Mouse (Mus musculus) stomach, embryonic 14.5 days (tissue): ENCODE results near the gene Cacng2. TPM values are rescaled to one million over a fixed set of nuclear protein-coding genes. Genes with fewer than 3 reads are reported as not detected.

ENCODE experiments used
- ATAC-seq: fragments of 200-750 bp; cut with Nextera tagmentation; 2 replicates; pipeline ENCODE4 v1.8.0; 2017; ENCODE audit warnings: low read depth, moderate TSS enrichment; ENCODE audit not compliant: insufficient number of reproducible peaks, insufficient read depth, low FRiP score
- H3K27ac ChIP-seq: fragments of 300-500 bp; sonication (generic); 2 replicates; pipeline ENCODE4 v1.5.1; 2014; ENCODE audit warnings: mild to moderate bottlenecking, low read length, moderate library complexity, mixed read lengths
- H3K27me3 ChIP-seq: fragments of 300-500 bp; sonication (generic); 2 replicates; pipeline ENCODE4 v1.6.1; 2014; ENCODE audit warnings: low read length, control low read depth, mixed read lengths; ENCODE audit not compliant: control insufficient read depth, insufficient read depth
- H3K36me3 ChIP-seq: fragments of 300-500 bp; sonication (generic); 2 replicates; pipeline ENCODE4 v1.6.1; 2014; ENCODE audit warnings: mild to moderate bottlenecking, control low read depth, low read length, moderate library complexity, mixed read lengths; ENCODE audit not compliant: control insufficient read depth, insufficient read depth
- H3K4me1 ChIP-seq: fragments of 300-500 bp; sonication (generic); 2 replicates; pipeline ENCODE4 v1.6.1; 2014; ENCODE audit warnings: low read length, control low read depth, mixed read lengths; ENCODE audit not compliant: control insufficient read depth, insufficient read depth
- H3K4me2 ChIP-seq: fragments of 300-500 bp; sonication (generic); replicated peaks from 2 replicates; pipeline ENCODE4 v1.6.1; 2014; ENCODE audit warnings: low read depth, low read length, control low read depth
- H3K4me3 ChIP-seq: fragments of 300-500 bp; sonication (generic); 2 replicates; pipeline ENCODE4 v1.5.1; 2014; ENCODE audit warnings: low read depth, low read length, control low read depth
- H3K9ac ChIP-seq: fragments of 300-500 bp; sonication (generic); replicated peaks from 2 replicates; pipeline ENCODE4 v1.6.1; 2014; ENCODE audit warnings: low read depth, mild to moderate bottlenecking, control low read depth, low read length, moderate library complexity, mixed read lengths
- H3K9me3 ChIP-seq: fragments of 300-500 bp; sonication (generic); 2 replicates; pipeline ENCODE4 v1.6.1; 2016; ENCODE audit warnings: low read depth, low read length, control low read depth; ENCODE audit not compliant: control insufficient read depth
- WGBS: fragments of 180-500 bp; shearing (Covaris S2); extraction: QIAGEN DNeasy Blood & Tissue Kit; methylation state at CpG from one replicate; pipeline ENCODE4 v1.1.7; 2014; 5-methylcytosine and 5-hydroxymethylcytosine counted together
- polyA plus RNA-seq: library from polyadenylated mRNA; unstranded; fragments of >200 nt; fragmentation: Nextera tagmentation; extraction: Ambion mirVana; gene quantifications from 2 replicates; pipeline ENCODE4 v1.2.1, GENCODE M21; 2014

Cacng2 gene
- polyA plus RNA-seq, 1 experiment from 2014 or later, result 0.06 TPM

DNA sequence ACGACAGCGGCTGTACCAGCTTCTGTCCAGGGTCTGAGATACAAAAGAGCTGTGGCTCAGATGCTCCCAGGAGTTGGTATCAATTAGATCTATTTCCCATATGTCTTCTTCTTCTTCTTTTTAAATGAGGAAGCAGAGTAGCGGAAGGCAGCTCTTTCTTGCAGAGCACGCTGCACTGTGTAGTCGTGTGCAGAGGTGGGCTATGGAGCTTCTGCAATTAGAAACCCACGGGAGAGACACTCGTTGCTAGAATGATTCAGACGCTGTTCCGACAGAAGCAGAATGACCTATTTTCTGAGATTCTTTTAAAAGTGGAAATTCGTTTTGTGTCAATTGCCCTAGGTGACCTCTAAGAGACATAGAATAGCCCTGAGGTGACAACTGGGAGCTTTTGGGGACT is 69.1 kb downstream of the Cacng2 start:
- Histone ChIP-seq H3K27ac (no peak overlapping the region), H3K36me3 (no peaks in the 10 kb centered on the region), H3K4me2 (no peak overlapping the region), H3K27me3 (no peaks in the 10 kb centered on the region), H3K9ac (no peak overlapping the region), H3K4me1 (no peaks in the 10 kb centered on the region), H3K4me3 (no peak overlapping the region), H3K9me3 (no peaks in the 10 kb centered on the region)
- 85% methylated on average over 10 of the region's 10 CpGs for WGBS
- ATAC-seq, result no peak

DNA sequence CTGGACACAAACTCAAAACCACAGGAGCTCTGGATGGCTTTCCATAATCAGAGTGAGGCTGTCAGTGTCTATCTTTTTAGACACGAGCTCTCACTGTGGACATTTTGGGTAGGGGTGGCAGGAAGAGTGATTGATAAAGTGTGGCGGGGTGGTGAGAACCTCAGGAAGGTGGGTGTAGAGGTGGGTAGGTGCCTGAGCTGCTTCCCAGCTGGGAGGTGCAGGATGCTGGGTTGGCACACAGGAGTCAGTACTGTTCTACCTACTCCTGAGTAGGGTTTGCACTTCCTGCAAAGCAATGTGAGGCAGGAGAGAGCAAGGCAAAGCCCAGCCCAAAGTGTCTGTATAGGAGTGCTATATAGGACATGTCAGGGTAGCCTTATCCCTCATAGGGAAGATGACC is 69.9 kb downstream of the Cacng2 start:
- Histone ChIP-seq H3K36me3 (no peaks in the 10 kb centered on the region), H3K27me3 (no peaks in the 10 kb centered on the region), H3K9ac (no peak overlapping the region), H3K4me3 (no peak overlapping the region), H3K4me1 (no peaks in the 10 kb centered on the region), H3K4me2 (no peak overlapping the region), H3K9me3 (no peaks in the 10 kb centered on the region), H3K27ac (no peak overlapping the region)
- WGBS, result 81% methylated on average over 2 of the region's 2 CpGs
- no peak for ATAC-seq

DNA sequence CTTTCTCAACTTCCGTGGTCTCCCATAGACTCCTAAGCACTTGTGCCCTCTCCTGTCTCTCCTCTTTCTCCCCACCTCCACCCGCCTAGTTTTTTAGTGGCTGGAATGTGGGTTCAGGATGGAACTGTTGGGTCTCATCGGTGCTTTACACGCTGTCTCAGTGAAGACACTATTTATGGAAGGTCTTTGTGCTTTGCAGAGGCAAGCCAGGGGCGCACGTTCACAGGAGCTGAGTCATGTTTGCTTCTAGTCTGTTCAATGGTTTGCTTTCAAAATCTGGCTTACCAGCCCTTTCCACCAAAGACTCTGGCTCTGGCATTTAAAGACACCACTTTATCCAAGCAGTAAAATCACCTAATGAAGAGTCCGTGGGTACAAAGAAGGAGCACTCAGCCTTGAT is 74.0 kb downstream of the Cacng2 start:
- Histone ChIP-seq H3K36me3 (no peaks in the 10 kb centered on the region), H3K9ac (no peak overlapping the region), H3K9me3 (no peaks in the 10 kb centered on the region), H3K27ac (no peak overlapping the region), H3K4me3 (no peak overlapping the region), H3K4me2 (no peak overlapping the region), H3K27me3 (no peaks in the 10 kb centered on the region), H3K4me1 (no peaks in the 10 kb centered on the region)
- no peak for ATAC-seq
- WGBS, result 63% methylated on average over 7 of the region's 7 CpGs

DNA sequence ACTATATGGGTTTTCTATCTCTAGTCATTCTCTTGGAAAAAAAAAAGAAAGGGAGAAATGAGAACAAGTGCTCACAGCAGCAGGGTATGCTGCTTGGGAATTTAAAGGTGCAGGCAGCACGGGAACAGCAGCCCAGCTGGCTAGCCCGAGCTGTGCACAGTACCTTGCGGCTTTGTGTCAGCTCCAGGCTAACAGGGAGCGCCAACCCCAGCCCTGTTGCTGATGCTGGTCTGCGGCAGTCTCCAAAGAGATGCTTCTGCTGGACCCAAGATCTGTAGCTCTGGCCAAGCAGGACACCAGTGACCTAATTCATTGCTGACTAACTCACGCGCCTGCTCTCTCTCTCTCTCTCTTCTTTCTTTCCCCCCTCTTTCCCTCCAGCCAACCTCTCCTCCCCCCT is 74.5 kb downstream of the Cacng2 start:
- 71% methylated on average over 7 of the region's 7 CpGs for WGBS
- no peak overlapping the region for H3K4me3 ChIP-seq
- ATAC-seq, result no peak
- no peaks in the 10 kb centered on the region for H3K27me3 ChIP-seq
- H3K4me1 ChIP-seq, result no peaks in the 10 kb centered on the region
- no peak overlapping the region for H3K27ac ChIP-seq
- H3K9ac ChIP-seq, result no peak overlapping the region
- H3K36me3 ChIP-seq, result no peaks in the 10 kb centered on the region
- no peak overlapping the region for H3K4me2 ChIP-seq
- H3K9me3 ChIP-seq, result no peaks in the 10 kb centered on the region

DNA sequence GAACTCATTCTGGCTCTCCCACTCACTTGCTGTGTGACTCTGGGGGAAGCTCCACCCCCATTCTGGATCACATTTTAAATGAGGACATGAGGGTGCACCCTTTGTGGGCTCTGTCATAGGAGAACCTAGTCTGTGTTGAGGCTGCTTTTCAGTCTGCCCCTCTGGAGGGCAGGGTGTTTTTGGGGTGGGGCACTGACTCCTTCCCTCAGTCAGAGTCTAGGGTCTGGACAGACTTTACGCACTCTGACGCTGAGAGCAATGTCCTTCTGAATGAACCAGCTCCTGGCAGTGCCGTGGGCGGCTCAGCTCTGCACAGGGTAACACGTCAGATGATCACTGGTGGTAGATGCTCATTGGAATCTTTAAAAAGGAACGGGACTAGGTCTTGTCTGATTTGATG is 75.0 kb downstream of the Cacng2 start:
- Histone ChIP-seq H3K4me3 (no peak overlapping the region), H3K9me3 (no peaks in the 10 kb centered on the region), H3K4me2 (no peak overlapping the region), H3K36me3 (no peaks in the 10 kb centered on the region), H3K9ac (no peak overlapping the region), H3K27me3 (no peaks in the 10 kb centered on the region), H3K4me1 (no peaks in the 10 kb centered on the region), H3K27ac (no peak overlapping the region)
- no peak for ATAC-seq
- WGBS, result 77% methylated on average over 6 of the region's 6 CpGs

DNA sequence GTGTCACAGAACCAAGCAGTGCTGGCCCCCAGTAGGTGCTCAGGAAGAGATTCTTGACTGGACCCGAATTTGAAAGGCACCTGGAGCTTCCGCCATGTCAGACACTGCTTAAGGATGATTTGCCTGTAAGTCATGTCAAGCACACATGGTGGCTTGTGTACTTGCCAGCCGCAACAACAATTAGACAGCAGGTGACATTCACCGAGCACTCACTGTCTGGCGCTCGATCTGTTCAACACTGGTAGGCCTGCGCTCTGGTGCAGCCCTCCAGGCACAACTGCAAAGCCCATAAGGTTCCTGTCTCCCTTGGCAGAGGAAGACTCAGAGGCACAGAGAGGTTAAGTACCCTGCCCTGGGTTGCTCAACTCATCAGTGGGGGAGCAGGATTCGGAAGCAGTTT is 77.1 kb downstream of the Cacng2 start:
- 85% methylated on average over 8 of the region's 8 CpGs for WGBS
- Histone ChIP-seq H3K9ac (no peak overlapping the region), H3K27ac (no peak overlapping the region), H3K4me3 (no peak overlapping the region), H3K4me2 (no peak overlapping the region), H3K9me3 (no peaks in the 10 kb centered on the region), H3K4me1 (no peaks in the 10 kb centered on the region), H3K27me3 (no peaks in the 10 kb centered on the region), H3K36me3 (no peaks in the 10 kb centered on the region)
- ATAC-seq, result no peak

DNA sequence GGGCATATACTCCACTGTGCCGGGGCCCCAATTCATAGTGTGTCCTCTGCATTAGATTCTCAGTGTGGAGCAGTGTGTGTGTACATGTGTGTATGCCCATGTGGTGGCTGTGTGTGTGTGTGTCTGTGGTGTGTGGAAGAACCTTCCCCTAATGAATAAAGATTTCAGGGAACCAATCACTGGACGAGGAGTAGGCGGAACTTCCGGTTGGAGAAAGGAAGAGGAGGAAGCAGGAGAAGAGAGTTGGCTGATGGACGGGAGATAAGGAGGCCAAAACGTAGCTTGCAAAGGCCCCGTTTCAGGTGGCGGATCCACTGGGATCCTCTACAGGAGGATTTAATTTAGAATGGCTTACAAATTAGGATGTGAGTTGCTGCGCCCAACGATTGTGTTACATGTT is 82.2 kb downstream of the Cacng2 start:
- no peak overlapping the region for H3K9ac ChIP-seq
- H3K4me3 ChIP-seq, result no peak overlapping the region
- H3K9me3 ChIP-seq, result no peaks in the 10 kb centered on the region
- no peaks in the 10 kb centered on the region for H3K27me3 ChIP-seq
- 87% methylated on average over 10 of the region's 10 CpGs for WGBS
- H3K27ac ChIP-seq, result no peak overlapping the region
- no peak overlapping the region for H3K4me2 ChIP-seq
- no peaks in the 10 kb centered on the region for H3K36me3 ChIP-seq
- no peak for ATAC-seq
- H3K4me1 ChIP-seq, result no peaks in the 10 kb centered on the region

DNA sequence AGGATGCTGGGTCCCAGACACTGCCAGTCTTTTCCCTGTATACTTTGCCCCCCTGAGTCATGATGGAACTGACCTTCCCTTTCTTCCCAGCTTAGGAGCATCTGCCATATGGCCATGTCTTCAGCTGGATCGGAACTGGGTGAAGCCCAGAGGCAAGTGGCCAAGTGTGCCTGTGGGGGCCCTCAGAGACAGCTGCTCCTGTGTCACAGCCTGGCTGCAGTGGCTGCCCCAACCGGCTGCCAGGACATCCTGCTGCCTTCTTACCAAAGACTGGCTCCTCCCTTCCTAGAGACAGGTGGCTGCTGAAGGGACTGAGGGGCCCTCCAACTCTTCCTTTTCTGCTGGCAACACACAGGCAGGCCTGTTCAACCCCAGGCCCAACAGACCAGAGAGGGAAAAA is 83.2 kb downstream of the Cacng2 start:
- no peak overlapping the region for H3K9ac ChIP-seq
- no peaks in the 10 kb centered on the region for H3K9me3 ChIP-seq
- WGBS, result 49% methylated on average over 2 of the region's 2 CpGs
- ATAC-seq, result no peak
- no peaks in the 10 kb centered on the region for H3K27me3 ChIP-seq
- no peak overlapping the region for H3K27ac ChIP-seq
- H3K4me3 ChIP-seq, result no peak overlapping the region
- no peak overlapping the region for H3K4me2 ChIP-seq
- no peaks in the 10 kb centered on the region for H3K4me1 ChIP-seq
- no peaks in the 10 kb centered on the region for H3K36me3 ChIP-seq

DNA sequence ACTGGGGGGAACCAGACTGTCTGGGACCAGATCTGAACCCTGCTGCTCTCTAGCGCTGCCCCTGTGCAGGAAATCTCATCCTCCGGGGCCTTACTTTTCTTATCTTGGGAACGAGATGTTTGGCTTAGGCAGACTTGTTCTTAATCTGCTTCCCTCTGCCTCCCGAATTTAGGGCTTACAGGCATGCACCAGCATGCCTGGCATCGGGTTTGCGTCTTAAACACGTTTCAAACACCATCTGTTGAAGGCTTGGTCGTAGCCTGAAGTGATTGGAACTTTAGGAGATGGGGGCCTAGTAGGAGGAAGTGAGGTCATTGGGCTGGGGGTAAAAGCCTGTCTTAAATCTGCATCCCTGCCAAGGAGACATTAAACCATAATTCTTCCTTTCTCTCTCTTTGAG is 89.9 kb downstream of the Cacng2 start:
- Histone ChIP-seq H3K4me3 (no peak overlapping the region), H3K9me3 (no peaks in the 10 kb centered on the region)

More for the DNA sequence above, 89.9 kb downstream of the Cacng2 start:
- H3K9ac ChIP-seq, result no peak overlapping the region
- no peak overlapping the region for H3K4me2 ChIP-seq
- H3K4me1 ChIP-seq, result no peaks in the 10 kb centered on the region
- no peaks in the 10 kb centered on the region for H3K27me3 ChIP-seq
- no peak overlapping the region for H3K27ac ChIP-seq
- 70% methylated on average over 8 of the region's 8 CpGs for WGBS
- ATAC-seq, result no peak
- no peaks in the 10 kb centered on the region for H3K36me3 ChIP-seq
